Mouse (Mus musculus) liver, embryonic 13.5 days (tissue): ENCODE measurements around the gene Pknox2. TPM values are rescaled to one million over a fixed set of nuclear protein-coding genes. Genes with fewer than 3 reads are reported as not detected.
A peak's percentile ranks its signal among the peaks of the same experiment; 100 is the strongest.

ENCODE experiments used
- ATAC-seq: fragments of 200-750 bp; cut with Nextera tagmentation; 2 replicates; pipeline ENCODE4 v1.8.0; 2017; ENCODE audit warnings: low read depth, mild to moderate bottlenecking, moderate number of reproducible peaks, moderate library complexity
- DNase-seq: peaks from one replicate; pipeline ENCODE4 v3.0.0; 2022
- H3K27ac ChIP-seq: fragments of 300-500 bp; sonication (generic); 2 replicates; pipeline ENCODE4 v1.5.1; 2015; ENCODE audit warnings: moderate library complexity, mild to moderate bottlenecking, inconsistent platforms
- H3K27me3 ChIP-seq: fragments of 300-500 bp; sonication (generic); 2 replicates; pipeline ENCODE4 v1.6.1; 2015; ENCODE audit warnings: mild to moderate bottlenecking, inconsistent platforms
- H3K36me3 ChIP-seq: fragments of 300-500 bp; sonication (generic); 2 replicates; pipeline ENCODE4 v1.6.1; 2015; ENCODE audit warnings: mild to moderate bottlenecking, inconsistent platforms
- H3K4me1 ChIP-seq: fragments of 300-500 bp; sonication (generic); replicated peaks from 2 replicates; pipeline ENCODE4 v1.6.1; 2015; ENCODE audit warnings: inconsistent platforms
- H3K4me2 ChIP-seq: fragments of 300-500 bp; sonication (generic); 2 replicates; pipeline ENCODE4 v1.6.1; 2015; ENCODE audit warnings: inconsistent platforms, mild to moderate bottlenecking, moderate library complexity
- H3K4me3 ChIP-seq: fragments of 300-500 bp; sonication (generic); replicated peaks from 2 replicates; pipeline ENCODE4 v1.5.1; 2015; ENCODE audit warnings: mild to moderate bottlenecking, inconsistent platforms
- H3K9ac ChIP-seq: fragments of 300-500 bp; sonication (generic); 2 replicates; pipeline ENCODE4 v1.6.1; 2015; ENCODE audit warnings: mild to moderate bottlenecking, inconsistent platforms
- H3K9me3 ChIP-seq: fragments of 300-500 bp; sonication (generic); replicated peaks from 2 replicates; pipeline ENCODE4 v1.6.1; 2016; ENCODE audit warnings: inconsistent platforms
- WGBS: fragments of 180-500 bp; shearing (Covaris S2); methylation state at CpG from one replicate; pipeline ENCODE4 v1.1.7; 2015; ENCODE audit not compliant: insufficient replicate concordance; 5-methylcytosine and 5-hydroxymethylcytosine counted together
- polyA plus RNA-seq: library from polyadenylated mRNA; unstranded; fragments of >200 nt; fragmentation: Nextera tagmentation; extraction: Ambion mirVana; gene quantifications from 2 replicates; pipeline ENCODE4 v1.2.1, GENCODE M21; 2015

Pknox2 gene
- polyA plus RNA-seq, 1 experiment from 2014 or later, result 0.36 TPM

DNA sequence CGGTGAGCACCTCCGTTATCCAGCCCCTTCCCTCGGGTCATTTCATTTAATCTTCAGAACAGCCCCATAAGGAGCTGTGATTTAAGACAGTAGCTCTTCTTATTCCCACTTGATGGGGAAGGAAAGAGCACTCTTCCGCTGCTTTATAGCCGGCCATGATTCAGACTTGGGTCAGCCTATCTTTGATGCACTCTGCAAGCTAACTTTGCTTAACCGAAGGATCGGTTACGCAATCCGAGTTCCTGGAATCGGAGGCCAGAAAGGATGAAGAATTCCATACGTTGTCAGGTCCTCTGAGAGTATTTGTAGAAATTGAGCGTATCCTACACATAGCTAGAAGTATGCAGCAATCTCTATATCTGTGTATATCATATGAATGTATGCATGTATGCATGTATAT, 109.8 kb downstream of the Pknox2 start:
- Histone ChIP-seq H3K27ac (no peak overlapping the region), H3K27me3 (no peaks in the 10 kb centered on the region), H3K4me2 (no peak overlapping the region), H3K36me3 (no peaks in the 10 kb centered on the region), H3K9ac (no peak overlapping the region), H3K9me3 (no peaks in the 10 kb centered on the region), H3K4me3 (no peak overlapping the region), H3K4me1 (no peaks in the 10 kb centered on the region)
- WGBS, result 66% methylated on average over 12 of the region's 12 CpGs
- ATAC-seq (no peak), DNase-seq (no peak)

DNA sequence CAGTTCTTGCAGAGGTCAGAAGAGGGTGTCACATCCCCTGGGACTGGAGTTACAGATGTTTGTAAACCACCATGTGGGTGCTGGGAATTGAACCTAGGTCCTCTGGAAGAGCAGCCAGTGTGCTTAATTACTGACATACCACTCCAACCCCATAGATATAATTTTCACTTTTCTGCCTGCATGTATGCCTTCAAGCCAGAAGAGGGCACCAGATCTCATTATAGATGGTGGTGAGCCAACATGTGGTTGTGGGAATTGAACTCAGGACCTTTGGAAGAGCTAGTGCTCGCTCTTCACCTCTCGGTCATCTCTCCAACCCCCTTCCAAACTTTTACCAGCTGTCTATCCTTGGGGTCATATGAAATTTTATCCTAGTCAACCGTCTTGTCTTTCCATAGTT, 112.0 kb downstream of the Pknox2 start:
- H3K9me3 ChIP-seq, result no peaks in the 10 kb centered on the region
- H3K27me3 ChIP-seq, result no peaks in the 10 kb centered on the region
- H3K4me3 ChIP-seq, result no peak overlapping the region
- DNase-seq (no peak), ATAC-seq (no peak)
- no peak overlapping the region for H3K9ac ChIP-seq
- H3K4me1 ChIP-seq, result no peaks in the 10 kb centered on the region
- no peak overlapping the region for H3K27ac ChIP-seq
- no peaks in the 10 kb centered on the region for H3K36me3 ChIP-seq
- no peak overlapping the region for H3K4me2 ChIP-seq
- WGBS, result 71% methylated on average over 3 of the region's 3 CpGs

DNA sequence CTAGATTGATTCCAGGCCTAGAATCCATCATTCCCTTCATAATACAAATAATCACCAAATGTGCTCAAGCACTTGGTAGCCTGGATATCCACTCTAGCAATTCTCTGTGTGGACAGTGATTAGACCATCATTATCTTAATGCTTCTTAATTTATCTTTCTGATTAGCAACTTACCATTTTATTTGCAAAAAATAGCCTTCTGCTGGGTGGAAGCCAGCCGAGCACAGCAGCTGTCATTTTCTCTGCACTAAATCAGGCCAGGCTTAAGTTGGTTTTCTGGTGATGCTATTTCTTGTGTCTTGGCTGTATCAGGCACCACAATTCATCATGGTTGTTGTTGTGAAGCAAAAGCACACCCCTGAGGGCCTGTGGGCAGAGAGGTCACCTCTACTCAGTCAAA, 112.9 kb downstream of the Pknox2 start:
- no peaks in the 10 kb centered on the region for H3K36me3 ChIP-seq
- no peak overlapping the region for H3K9ac ChIP-seq
- no peaks in the 10 kb centered on the region for H3K4me1 ChIP-seq
- no peaks in the 10 kb centered on the region for H3K27me3 ChIP-seq
- H3K9me3 ChIP-seq, result no peaks in the 10 kb centered on the region
- ATAC-seq (no peak), DNase-seq (no peak)
- H3K4me2 ChIP-seq, result no peak overlapping the region
- WGBS, result 49% methylated on average over 1 of the region's 1 CpGs
- no peak overlapping the region for H3K4me3 ChIP-seq
- H3K27ac ChIP-seq, result no peak overlapping the region

DNA sequence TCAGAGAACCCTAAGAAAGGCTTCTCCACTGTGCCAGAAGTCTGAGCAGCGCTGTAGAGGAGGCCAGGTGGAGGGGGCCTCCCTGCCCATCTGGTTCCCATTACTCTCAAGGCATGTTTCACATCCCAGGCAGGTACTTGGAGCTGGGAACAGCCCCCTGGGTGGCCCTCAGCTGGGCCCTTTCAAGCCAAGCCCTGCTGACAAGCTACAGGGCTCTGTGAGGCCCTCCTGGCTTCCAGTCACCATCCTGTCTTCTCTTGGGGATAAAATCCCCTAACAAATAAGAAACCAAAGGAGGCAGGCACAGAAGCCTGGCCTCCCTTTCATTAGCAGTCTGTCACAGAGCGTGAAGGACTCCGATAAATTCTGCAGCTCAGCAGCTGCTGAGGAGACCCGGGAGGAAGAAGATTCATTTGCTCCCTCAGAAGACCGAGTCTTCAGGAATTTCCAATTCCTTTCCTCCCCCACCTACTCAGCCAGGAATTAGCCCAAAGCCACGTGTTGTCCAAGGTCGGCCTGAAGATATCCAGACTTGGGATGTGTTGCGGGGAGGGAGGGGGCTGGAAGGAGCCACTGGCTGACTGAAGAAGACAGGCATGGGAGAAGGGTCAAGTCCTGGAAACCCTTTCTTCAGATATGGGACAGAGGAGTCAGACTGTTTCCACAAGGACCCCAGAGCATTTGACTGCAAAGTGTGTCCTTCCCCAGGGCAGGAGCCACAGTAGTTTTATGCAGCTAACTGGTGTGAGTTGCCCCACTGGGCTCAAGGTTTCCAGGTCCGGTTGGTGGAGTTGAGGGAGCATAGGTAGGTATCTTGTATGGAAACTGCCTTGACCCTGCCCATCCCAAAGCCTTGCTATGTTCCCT, 116.6 kb downstream of the Pknox2 start:
- Histone ChIP-seq H3K9ac (no peak overlapping the region), H3K27me3 (no peaks in the 10 kb centered on the region), H3K36me3 (no peaks in the 10 kb centered on the region), H3K4me2 (no peak overlapping the region), H3K9me3 (no peaks in the 10 kb centered on the region), H3K4me3 (no peak overlapping the region), H3K27ac (no peak overlapping the region), H3K4me1 (no peaks in the 10 kb centered on the region)
- no peak for ATAC-seq
- 36% methylated on average over 9 of the region's 9 CpGs for WGBS
- no peak for DNase-seq

DNA sequence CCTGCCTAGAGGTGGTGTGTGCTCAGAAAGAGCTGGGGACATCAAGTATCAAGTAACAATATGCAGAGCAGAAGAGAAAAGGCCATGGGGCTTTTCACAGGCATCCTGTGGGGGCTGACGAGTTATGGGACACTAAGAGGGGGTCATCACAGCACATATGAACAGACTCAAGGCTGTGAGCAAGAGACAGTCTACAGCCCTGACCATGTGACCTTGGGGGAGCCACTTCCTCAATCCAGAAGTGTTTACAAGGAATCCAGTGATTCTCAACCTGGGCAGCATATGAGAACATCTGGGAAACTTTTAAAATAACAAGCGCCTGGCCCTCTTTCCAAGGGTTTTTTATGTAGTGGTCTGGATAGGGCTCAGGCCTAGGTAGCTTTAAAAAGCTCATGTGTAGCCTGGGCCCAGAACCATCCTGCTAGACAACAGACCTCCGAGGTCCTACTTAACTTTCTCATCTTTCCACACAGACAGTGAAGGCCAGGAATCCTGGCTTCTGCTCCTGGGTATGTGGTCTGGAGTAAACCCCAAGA, 117.3 kb downstream of the Pknox2 start:
- 53% methylated on average over 3 of the region's 3 CpGs for WGBS
- ATAC-seq (no peak), DNase-seq (no peak)
- no peak overlapping the region for H3K27ac ChIP-seq
- no peaks in the 10 kb centered on the region for H3K36me3 ChIP-seq
- no peak overlapping the region for H3K4me3 ChIP-seq
- no peaks in the 10 kb centered on the region for H3K9me3 ChIP-seq
- no peaks in the 10 kb centered on the region for H3K4me1 ChIP-seq
- H3K9ac ChIP-seq, result no peak overlapping the region
- no peaks in the 10 kb centered on the region for H3K27me3 ChIP-seq
- H3K4me2 ChIP-seq, result no peak overlapping the region

DNA sequence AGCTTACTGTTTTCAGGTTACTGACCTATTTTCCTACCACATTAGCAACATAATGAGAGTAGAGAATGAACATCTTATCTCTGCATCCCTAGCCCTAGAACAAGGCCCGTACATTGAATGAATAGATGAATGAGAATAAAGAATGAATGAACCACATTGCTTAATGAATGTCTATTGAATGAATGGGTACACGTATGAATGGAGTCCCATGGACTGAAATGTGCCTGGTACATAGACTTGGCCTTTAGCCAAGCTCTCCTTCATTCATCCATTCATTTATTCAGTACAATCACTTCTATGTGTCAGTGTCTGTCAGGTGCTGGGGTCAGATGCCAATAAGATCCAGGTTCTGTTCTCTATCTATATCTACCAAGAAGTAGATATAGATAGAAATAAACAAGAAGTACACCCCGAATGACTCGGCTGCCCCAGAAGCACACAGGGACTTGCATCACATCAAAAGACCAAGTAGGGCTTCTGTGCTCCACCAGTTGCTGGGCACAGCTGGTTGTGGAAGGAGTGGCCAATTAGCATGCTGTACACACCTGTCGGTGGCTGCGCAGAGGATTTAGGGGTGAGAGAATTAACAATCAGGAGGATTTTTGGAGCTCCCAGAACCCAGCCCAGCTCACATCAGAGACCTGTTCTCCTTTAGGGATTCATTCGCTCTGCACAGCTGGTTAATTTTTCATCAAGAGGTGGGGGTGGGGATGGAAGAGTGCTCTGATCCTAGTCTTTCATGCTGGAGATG, 119.2 kb downstream of the Pknox2 start:
- Histone ChIP-seq H3K36me3 (no peaks in the 10 kb centered on the region), H3K9ac (no peak overlapping the region), H3K27me3 (no peaks in the 10 kb centered on the region), H3K4me3 (no peak overlapping the region), H3K4me2 (no peak overlapping the region), H3K27ac (no peak overlapping the region), H3K9me3 (no peaks in the 10 kb centered on the region), H3K4me1 (no peaks in the 10 kb centered on the region)
- DNase-seq (no peak), ATAC-seq (no peak)
- WGBS, result 60% methylated on average over 7 of the region's 7 CpGs

DNA sequence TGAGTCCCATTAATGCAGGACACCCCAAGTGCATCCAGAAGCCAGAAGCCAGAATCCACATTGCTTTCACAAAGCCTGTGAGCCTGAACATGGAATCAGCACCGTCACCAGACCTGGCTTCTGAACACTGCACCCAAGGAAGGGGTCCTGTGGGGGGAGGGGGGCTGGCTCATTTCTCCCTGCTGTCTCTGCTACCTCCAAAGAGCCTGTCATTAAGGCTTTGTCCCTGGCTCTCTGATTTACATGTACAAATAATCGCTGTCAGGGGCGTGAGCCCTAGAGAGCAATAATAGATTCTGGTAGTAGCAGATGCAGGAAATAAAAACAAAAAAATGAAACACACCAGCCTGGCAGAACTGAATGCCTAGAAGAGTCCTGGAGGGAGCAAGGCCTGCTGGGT, 121.3 kb downstream of the Pknox2 start:
- ATAC-seq, result no peak

DNA sequence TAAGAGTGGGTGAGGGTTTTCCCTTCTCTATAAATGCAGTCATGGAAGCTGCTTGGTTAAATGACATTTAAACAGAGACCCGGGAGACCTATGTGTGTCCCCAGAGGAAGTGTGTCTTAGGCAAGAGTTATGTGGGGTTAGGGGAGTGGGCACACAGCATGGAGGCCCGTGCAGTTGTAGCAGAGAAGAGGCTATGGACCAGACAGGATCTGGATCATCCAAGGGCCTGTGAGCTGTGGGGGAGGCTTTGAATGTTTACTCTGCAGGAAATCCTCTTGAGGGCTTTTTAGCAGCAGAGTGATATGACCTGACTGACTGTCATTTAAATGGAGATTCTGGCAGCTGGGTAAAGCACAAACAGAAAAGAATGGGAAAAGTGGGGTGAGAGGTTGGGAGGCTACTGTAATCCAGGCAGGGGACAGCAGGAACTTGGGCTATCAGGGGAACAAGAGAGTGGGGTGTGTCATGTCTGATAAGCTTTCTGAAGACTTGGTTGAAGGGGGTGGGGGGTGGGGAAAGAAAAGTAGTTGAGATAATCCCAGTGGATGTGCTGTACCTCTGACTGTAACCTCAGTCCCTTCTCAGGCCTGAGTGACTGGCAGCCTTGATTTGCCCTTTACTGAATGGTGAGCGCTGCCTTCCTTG, 125.5 kb downstream of the Pknox2 start:
- peaks cover 10% of the 10 kb centered on the region for H3K4me1 ChIP-seq
- ATAC-seq (0 out of 2 replicates have a peak, but pooled peaks have one; percentile 29), DNase-seq (no peak)
- no peaks in the 10 kb centered on the region for H3K27me3 ChIP-seq
- H3K9me3 ChIP-seq, result no peaks in the 10 kb centered on the region
- no peak overlapping the region for H3K9ac ChIP-seq
- WGBS, result 20% methylated on average over 3 of the region's 3 CpGs
- H3K4me3 ChIP-seq, result no peak overlapping the region
- H3K36me3 ChIP-seq, result no peaks in the 10 kb centered on the region
- H3K4me2 ChIP-seq, result no peak overlapping the region
- H3K27ac ChIP-seq, result no peak overlapping the region

More for the DNA sequence above, 121.3 kb downstream of the Pknox2 start:
- Histone ChIP-seq H3K4me2 (no peak overlapping the region), H3K27me3 (no peaks in the 10 kb centered on the region), H3K36me3 (no peaks in the 10 kb centered on the region), H3K4me3 (no peak overlapping the region), H3K9ac (no peak overlapping the region), H3K9me3 (no peaks in the 10 kb centered on the region), H3K4me1 (peaks cover 10% of the 10 kb centered on the region), H3K27ac (no peak overlapping the region)
- DNase-seq, result no peak
- 58% methylated on average over 3 of the region's 3 CpGs for WGBS

DNA sequence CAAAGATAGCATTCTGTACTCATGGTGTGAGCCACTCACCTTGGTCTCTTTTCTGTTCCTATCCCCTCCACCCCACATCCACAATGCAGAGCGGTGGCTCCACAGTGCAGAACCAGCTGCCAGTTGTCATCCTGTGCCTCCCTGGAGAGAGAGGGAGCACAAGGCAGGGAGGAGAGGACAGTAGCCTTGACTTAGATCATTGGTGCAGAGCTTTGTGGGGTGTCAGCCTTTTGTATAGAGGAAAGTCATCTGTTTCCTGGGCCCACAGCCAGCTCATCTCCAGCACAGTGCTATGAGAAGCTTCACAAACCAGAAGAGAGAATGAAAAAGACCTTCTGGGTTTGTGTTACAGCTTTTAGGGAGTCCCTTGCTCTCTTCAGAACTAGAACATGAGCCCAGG, 129.1 kb downstream of the Pknox2 start:
- no peak overlapping the region for H3K27ac ChIP-seq
- no peak for DNase-seq
- 59% methylated on average over 1 of the region's 1 CpGs for WGBS
- no peak for ATAC-seq
- H3K27me3 ChIP-seq, result no peaks in the 10 kb centered on the region
- no peaks in the 10 kb centered on the region for H3K9me3 ChIP-seq
- no peak overlapping the region for H3K4me2 ChIP-seq
- H3K9ac ChIP-seq, result no peak overlapping the region
- peaks cover 10% of the 10 kb centered on the region for H3K4me1 ChIP-seq
- H3K36me3 ChIP-seq, result no peaks in the 10 kb centered on the region
- no peak overlapping the region for H3K4me3 ChIP-seq

DNA sequence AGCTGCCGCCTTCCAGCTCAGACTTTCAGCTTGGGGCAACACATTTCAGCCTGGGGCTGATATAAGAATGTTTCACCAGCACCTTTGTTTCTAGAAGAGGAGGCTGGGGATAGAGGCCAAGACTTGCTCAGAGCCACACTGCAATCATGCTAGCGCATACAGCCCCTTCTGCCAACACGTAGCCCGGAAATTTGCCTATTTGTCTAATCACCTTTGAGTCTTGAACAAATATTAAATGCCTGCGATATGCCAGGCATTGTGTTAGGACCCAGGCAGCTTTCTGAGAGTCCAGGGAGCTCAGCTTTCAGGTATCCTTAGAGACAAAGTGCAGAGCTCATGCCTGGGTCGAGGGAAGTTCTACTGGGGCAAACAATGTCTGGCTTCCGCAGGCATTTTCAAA, 130.0 kb downstream of the Pknox2 start:
- Histone ChIP-seq H3K9me3 (no peaks in the 10 kb centered on the region), H3K4me3 (no peak overlapping the region), H3K4me1 (peaks cover 9% of the 10 kb centered on the region), H3K27me3 (no peaks in the 10 kb centered on the region), H3K36me3 (no peaks in the 10 kb centered on the region), H3K9ac (no peak overlapping the region), H3K27ac (no peak overlapping the region), H3K4me2 (no peak overlapping the region)
- ATAC-seq (no peak), DNase-seq (no peak)
- 55% methylated on average over 7 of the region's 7 CpGs for WGBS

DNA sequence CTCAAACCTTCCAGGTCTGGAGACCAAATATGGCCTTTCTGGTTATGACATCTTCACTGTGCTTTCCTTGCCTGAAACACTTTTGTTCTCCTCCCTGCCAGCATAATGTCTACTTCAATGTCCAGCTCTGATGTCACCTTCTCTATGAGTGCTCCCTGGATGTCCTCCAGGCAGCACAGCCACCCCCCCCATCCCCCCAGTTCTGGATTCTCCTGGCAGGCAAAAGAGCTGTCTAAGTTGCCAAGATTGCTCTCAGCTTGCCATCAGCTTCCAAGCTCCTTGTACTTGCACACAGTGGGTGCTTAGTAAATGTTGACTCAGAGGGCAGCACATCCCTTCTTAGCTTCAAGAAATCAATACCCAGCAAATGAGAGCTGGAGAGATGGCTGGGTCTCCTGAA, 131.0 kb downstream of the Pknox2 start:
- Histone ChIP-seq H3K27ac (no peak overlapping the region), H3K27me3 (no peaks in the 10 kb centered on the region), H3K4me1 (no peaks in the 10 kb centered on the region), H3K9ac (no peak overlapping the region), H3K4me2 (no peak overlapping the region), H3K9me3 (no peaks in the 10 kb centered on the region), H3K4me3 (no peak overlapping the region), H3K36me3 (no peaks in the 10 kb centered on the region)
- ATAC-seq, result no peak
- no peak for DNase-seq
